In genomic region chr1:175491861-175492682, GRCm38 (mm10) we compare ENCODE assay signal across 8 mouse cellular contexts. TPM values are rescaled to one million over a fixed set of nuclear protein-coding genes. Genes with fewer than 3 reads are reported as not detected.
DNase-seq lines count a peak whose midpoint lies in the region; ATAC-seq and TF ChIP-seq lines count a peak whose summit lies in the region.

TSS of gene Rgs7 (minus strand) at chr1:175492500.

- in situ Hi-C loops in Patski (cut with MboI; ENCODE audit: low pct_unique_long_range_greater_than_20kb): no loop called here

- CTCF ChIA-PET in Patski (lab: Charles Lee): no interaction called here

- H3K4me1 ChIP-seq in hindbrain, embryonic 13.5 days (replicated peaks): peaks cover 16% of the 10 kb centered on the region

- H3K36me3 ChIP-seq in hindbrain, embryonic 13.5 days: no peaks in the 10 kb centered on the region

- peak within 1 kb of the TSS; percentile 94 for H3K27ac ChIP-seq in hindbrain, embryonic 13.5 days

- peaks cover 5% of the 10 kb centered on the region for H3K27me3 ChIP-seq in Patski
- 0 out of 2 replicates have a peak, but pooled peaks cover 6% of the 10 kb centered on the region for H3K27me3 ChIP-seq in hindbrain, embryonic 13.5 days

- no peak for TF ChIP-seq CTCF in Patski (IDR thresholded peaks at IDR 0.05)

- no peak for DNase-seq in Patski (ENCODE audit: low read depth, low spot score)
- peak; percentile 91 to 93 for DNase-seq in cerebellum, postnatal 10 days
- DNase-seq in frontal cortex, postnatal 14 days (ENCODE audit: low spot score in 2 of 2): peak; percentile 35 to 73
- DNase-seq in layer of hippocampus, postnatal 36 days: peak; percentile 70 to 75
- peak; percentile 27 for DNase-seq in lung, postnatal 10 days
- DNase-seq in retina, embryonic 14.5 days (ENCODE audit: low spot score): peak; percentile 74
- peak; percentile 39 for DNase-seq in urinary bladder, adult 2 months (ENCODE audit: low spot score)

- H3K4me2 ChIP-seq in hindbrain, embryonic 13.5 days: peak within 1 kb of the TSS; percentile 72

- no peaks in the 10 kb centered on the region for H3K9me3 ChIP-seq in hindbrain, embryonic 13.5 days

- peak; percentile 31 for ATAC-seq in Patski
- ATAC-seq in hindbrain, embryonic 13.5 days (ENCODE audit: low FRiP score): peak; percentile 96

- H3K4me3 ChIP-seq in hindbrain, embryonic 13.5 days: peak within 1 kb of the TSS; percentile 71

- H3K9ac ChIP-seq in hindbrain, embryonic 13.5 days: peak within 1 kb of the TSS; percentile 88

- POLR2A ChIA-PET in Patski (lab: Charles Lee): no interaction called here

- under 1% methylated on average over 47 of the region's 82 CpGs for WGBS in hindbrain, embryonic 13.5 days

RNA-seq across cellular contexts. Expression of gene Rgs7, which starts in this region (rescaled TPM):
- 0.27 TPM for polyA plus RNA-seq in Patski (2021)
- polyA plus RNA-seq in hindbrain, embryonic 13.5 days (2015; fragmentation: Nextera tagmentation; extraction: Ambion mirVana): 27.1 and 28.9 TPM in 2 replicates
- 10 to 100 TPM; 74.6 to 76.5 TPM for total RNA-seq in layer of hippocampus, postnatal 36 days (2021)
- 0.72 and 0.84 TPM in 2 replicates for polyA plus RNA-seq in urinary bladder, adult 2 months (2012; rRNA removed)

Comparison
In these comparisons a context has a peak if more than half of its experiments do, and no peak if none do; other contexts are left out.
1. RNA of gene Rgs7 (polyA plus RNA-seq): 27.1 to 28.9 TPM in hindbrain, embryonic 13.5 days; 0.72 to 0.84 TPM in urinary bladder, adult 2 months and 0.27 TPM in Patski (single experiment); every median in the first group is over 10 times any median in the second.
2. Peak in ATAC-seq in Patski; RNA of the gene not detected or under 1 TPM.
3. Peak in DNase-seq in urinary bladder, adult 2 months; RNA of the gene not detected or under 1 TPM.